Mouse (Mus musculus): Measurements from ENCODE around the gene Colgalt2. TPM values are rescaled to one million over a fixed set of nuclear protein-coding genes. Genes with fewer than 3 reads are reported as not detected.

The Colgalt2 gene
- polyA plus RNA-seq, 1 experiment = not detected

DNA sequence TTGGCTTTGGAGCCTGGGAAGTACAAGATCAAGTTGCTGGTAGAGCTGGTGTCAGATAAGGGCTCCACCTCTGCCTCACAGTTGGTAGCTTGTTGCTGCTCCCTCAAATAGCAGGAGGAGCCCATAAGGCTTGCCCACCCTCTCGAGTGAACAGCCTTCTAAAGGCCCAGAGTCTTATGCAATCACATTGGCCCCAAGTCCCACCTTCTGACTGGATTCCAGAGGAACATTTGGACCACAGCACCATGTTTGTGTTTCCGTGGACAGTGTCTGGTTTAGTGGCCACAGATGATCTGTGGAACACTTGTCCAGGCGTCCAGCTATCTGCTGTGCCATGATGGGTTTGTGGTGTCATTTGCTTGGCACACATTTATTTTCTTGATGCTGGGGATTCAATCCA, 61.3 kb downstream of the Colgalt2 start:
- Histone ChIP-seq H3K36me3 (ENCODE audit: control insufficient read depth) (no peaks in the 10 kb centered on the region), H3K27me3 (ENCODE audit: control insufficient read depth) (no peaks in the 10 kb centered on the region), H3K9me3 (ENCODE audit: control insufficient read depth, low read length) (no peaks in the 10 kb centered on the region)

DNA sequence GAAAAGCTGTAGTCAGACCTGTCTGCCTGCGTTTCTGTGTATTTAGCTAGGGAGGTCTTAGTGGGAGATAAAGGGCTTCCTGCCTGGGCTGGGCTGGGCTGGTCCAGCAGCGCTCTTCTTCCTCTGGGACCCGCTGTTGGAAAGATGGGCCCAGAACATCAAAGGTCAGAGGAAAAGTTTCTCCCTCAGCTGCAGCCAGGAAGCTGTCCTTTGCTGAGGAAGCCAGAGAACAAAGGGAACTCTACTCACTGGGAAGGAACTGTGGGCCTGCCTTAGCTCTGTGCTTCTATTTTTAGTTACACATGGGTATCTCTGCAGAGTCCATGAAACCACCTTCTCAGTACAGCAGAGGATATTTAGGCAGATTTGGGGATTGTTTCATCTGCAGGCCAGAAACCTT, 62.2 kb downstream of the Colgalt2 start:
- Histone ChIP-seq H3K4me3 (replicated peaks) (no peak overlapping the region), H3K9me3 (ENCODE audit: control insufficient read depth, low read length) (no peaks in the 10 kb centered on the region), H3K36me3 (ENCODE audit: control insufficient read depth) (no peaks in the 10 kb centered on the region), H3K4me1 (ENCODE audit: control insufficient read depth) (no peaks in the 10 kb centered on the region), H3K27me3 (ENCODE audit: control insufficient read depth) (no peaks in the 10 kb centered on the region)
- TF ChIP-seq TAL1 (IDR thresholded peaks at IDR 0.05; ENCODE audit: low read length) = no peak
- no peak for TF ChIP-seq GATA1 (IDR thresholded peaks at IDR 0.05; ENCODE audit: low read length)

More for the DNA sequence above, 61.3 kb downstream of the Colgalt2 start:
- Histone ChIP-seq H3K4me3 (replicated peaks) (no peak overlapping the region), H3K4me1 (ENCODE audit: control insufficient read depth) (no peaks in the 10 kb centered on the region)
- TF ChIP-seq GATA1 (IDR thresholded peaks at IDR 0.05; ENCODE audit: low read length) (no peak), TAL1 (IDR thresholded peaks at IDR 0.05; ENCODE audit: low read length) (no peak)

DNA sequence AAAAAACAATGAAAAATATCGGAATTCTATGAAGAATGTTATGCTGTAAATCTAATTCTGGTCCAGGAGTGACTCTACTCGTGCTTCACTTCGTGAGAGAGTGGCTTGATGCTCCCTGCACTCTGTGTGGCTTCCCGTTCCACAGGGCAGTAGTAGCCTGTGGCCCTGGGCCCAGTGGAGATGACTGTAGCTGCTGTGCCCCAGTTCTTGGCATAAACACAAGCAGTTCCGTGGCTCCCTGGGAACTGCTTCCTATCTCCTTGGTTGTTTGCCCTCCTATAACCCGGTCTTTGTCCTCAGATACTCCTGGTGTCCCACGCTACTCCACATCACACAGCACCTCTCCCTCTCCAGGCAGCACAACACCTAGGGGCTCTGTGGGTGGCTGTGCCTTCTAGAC, 62.7 kb downstream of the Colgalt2 start:
- Histone ChIP-seq H3K4me1 (ENCODE audit: control insufficient read depth) (no peaks in the 10 kb centered on the region), H3K4me3 (replicated peaks) (no peak overlapping the region), H3K36me3 (ENCODE audit: control insufficient read depth) (no peaks in the 10 kb centered on the region), H3K9me3 (ENCODE audit: control insufficient read depth, low read length) (no peaks in the 10 kb centered on the region), H3K27me3 (ENCODE audit: control insufficient read depth) (no peaks in the 10 kb centered on the region)
- TF ChIP-seq GATA1 (IDR thresholded peaks at IDR 0.05; ENCODE audit: low read length) (no peak), TAL1 (IDR thresholded peaks at IDR 0.05; ENCODE audit: low read length) (no peak)

DNA sequence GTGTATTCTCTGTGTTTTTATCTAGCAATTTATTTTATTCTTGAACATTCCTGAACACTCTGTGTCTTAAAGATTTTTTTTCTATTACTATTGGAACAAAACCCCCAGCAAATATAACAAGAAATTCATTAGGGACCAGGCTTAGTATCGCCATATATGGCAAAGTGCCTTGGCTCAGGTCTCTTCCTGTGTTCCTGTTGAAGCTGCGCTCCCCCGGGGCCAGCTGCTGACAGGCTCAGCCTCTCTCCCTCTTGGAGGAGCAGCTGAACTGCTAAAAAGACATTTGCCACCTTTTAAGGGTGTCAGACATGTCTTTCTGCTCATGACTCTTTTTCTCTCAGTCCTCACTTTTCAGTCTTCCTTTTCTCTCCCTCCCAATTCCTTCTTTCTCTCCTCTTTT, 66.7 kb downstream of the Colgalt2 start:
- TF ChIP-seq GATA1 (IDR thresholded peaks at IDR 0.05; ENCODE audit: low read length) (no peak), TAL1 (IDR thresholded peaks at IDR 0.05; ENCODE audit: low read length) (no peak)
- Histone ChIP-seq H3K36me3 (ENCODE audit: control insufficient read depth) (no peaks in the 10 kb centered on the region), H3K9me3 (ENCODE audit: control insufficient read depth, low read length) (no peaks in the 10 kb centered on the region), H3K4me1 (ENCODE audit: control insufficient read depth) (no peaks in the 10 kb centered on the region), H3K27me3 (ENCODE audit: control insufficient read depth) (no peaks in the 10 kb centered on the region), H3K4me3 (replicated peaks) (no peak overlapping the region)

DNA sequence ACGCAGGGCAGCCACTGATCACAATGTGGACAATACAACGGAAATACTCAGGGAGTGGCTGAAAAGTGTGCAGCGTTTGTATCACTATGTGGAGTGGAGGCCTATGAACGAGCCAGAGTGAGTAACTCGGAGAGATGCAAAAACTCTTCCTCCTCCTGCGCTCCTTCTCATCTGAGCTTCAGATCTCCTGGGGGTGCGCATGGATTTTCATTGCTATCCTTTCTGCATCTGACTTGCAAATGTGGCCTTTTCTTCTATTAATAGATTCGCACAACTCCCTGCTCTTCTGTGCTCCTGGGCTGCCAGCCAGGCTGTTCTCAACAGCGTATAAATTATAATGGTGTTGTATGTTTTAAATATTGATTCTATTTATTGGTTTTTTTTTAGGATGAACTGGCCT, 68.8 kb downstream of the Colgalt2 start:
- Histone ChIP-seq H3K27me3 (ENCODE audit: control insufficient read depth) (no peaks in the 10 kb centered on the region), H3K36me3 (ENCODE audit: control insufficient read depth) (no peaks in the 10 kb centered on the region), H3K4me1 (ENCODE audit: control insufficient read depth) (no peaks in the 10 kb centered on the region), H3K4me3 (replicated peaks) (no peak overlapping the region), H3K9me3 (ENCODE audit: control insufficient read depth, low read length) (no peaks in the 10 kb centered on the region)
- TF ChIP-seq GATA1 (IDR thresholded peaks at IDR 0.05; ENCODE audit: low read length) (no peak), TAL1 (IDR thresholded peaks at IDR 0.05; ENCODE audit: low read length) (no peak)

DNA sequence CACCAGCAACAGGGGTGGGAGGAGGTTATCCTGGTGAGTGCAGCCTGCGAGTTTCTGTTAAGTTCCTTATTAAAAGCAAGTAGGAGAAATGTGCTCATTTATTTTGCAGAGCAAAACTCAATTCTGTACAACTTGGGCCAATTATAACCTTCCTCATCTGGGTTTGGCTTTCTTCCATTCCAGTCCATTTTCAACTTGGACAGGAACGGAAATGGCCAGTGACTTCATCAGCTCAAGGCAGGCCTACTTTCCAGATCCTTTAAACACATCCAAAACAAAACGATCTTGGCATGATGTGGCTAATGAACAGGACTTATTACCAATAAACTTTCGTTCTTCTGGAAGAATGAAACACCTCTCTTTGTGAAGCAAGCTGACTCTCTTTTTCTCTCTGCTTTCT, 76.5 kb downstream of the Colgalt2 start:
- H3K4me1 ChIP-seq (ENCODE audit: control insufficient read depth) = no peaks in the 10 kb centered on the region
- H3K36me3 ChIP-seq (ENCODE audit: control insufficient read depth) = no peaks in the 10 kb centered on the region
- no peaks in the 10 kb centered on the region for H3K9me3 ChIP-seq (ENCODE audit: control insufficient read depth, low read length)
- no peak overlapping the region for H3K4me3 ChIP-seq (replicated peaks)
- no peak for TF ChIP-seq TAL1 (IDR thresholded peaks at IDR 0.05; ENCODE audit: low read length)
- no peaks in the 10 kb centered on the region for H3K27me3 ChIP-seq (ENCODE audit: control insufficient read depth)

DNA sequence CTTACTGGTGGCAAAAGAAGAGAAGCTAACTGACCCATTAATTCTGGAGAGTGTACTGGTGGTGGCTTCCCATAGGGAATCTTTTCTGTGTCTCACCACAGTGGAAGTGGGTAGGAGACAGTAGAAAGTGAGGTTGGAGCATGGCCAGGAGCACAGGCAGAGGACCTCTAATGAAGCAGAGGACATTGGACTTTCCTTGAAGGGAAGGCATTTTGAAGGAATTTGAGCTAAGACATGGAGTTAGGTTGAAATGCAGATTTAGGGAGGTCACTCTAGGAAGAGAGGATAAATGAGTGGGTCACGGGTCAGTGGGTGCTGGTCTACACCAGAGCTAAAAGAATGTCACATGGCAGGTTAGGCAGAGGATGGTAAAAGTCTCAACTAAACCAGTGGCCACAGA, 91.2 kb downstream of the Colgalt2 start:
- Histone ChIP-seq H3K36me3 (ENCODE audit: control insufficient read depth) (no peaks in the 10 kb centered on the region), H3K27me3 (ENCODE audit: control insufficient read depth) (no peaks in the 10 kb centered on the region), H3K9me3 (ENCODE audit: control insufficient read depth, low read length) (no peaks in the 10 kb centered on the region), H3K4me3 (replicated peaks) (no peak overlapping the region), H3K4me1 (ENCODE audit: control insufficient read depth) (no peaks in the 10 kb centered on the region)
- TF ChIP-seq GATA1 (IDR thresholded peaks at IDR 0.05; ENCODE audit: low read length) = no peak
- TF ChIP-seq TAL1 (IDR thresholded peaks at IDR 0.05; ENCODE audit: low read length) = no peak

DNA sequence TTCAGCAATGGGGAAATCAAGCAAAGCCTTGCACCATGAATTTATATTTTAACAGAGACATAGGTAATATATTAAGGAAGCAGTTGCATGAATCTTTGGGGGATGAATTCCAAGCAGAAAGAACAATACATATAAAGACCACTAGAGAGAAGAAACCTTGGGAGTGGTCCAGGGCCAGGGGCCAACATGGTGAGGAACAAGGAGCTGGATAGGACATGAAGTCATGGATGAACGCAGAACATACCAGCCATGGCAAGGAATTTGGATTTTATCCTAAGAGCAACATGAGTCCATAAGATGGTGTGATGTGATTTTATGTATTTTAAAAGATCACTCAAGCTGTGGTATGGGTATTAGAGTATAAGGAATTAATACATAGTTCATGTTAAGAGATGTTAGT, 92.6 kb downstream of the Colgalt2 start:
- no peaks in the 10 kb centered on the region for H3K4me1 ChIP-seq (ENCODE audit: control insufficient read depth)
- TF ChIP-seq TAL1 (IDR thresholded peaks at IDR 0.05; ENCODE audit: low read length) (no peak), GATA1 (IDR thresholded peaks at IDR 0.05; ENCODE audit: low read length) (no peak)
- H3K36me3 ChIP-seq (ENCODE audit: control insufficient read depth) = no peaks in the 10 kb centered on the region
- no peaks in the 10 kb centered on the region for H3K9me3 ChIP-seq (ENCODE audit: control insufficient read depth, low read length)
- no peaks in the 10 kb centered on the region for H3K27me3 ChIP-seq (ENCODE audit: control insufficient read depth)
- H3K4me3 ChIP-seq (replicated peaks) = no peak overlapping the region

DNA sequence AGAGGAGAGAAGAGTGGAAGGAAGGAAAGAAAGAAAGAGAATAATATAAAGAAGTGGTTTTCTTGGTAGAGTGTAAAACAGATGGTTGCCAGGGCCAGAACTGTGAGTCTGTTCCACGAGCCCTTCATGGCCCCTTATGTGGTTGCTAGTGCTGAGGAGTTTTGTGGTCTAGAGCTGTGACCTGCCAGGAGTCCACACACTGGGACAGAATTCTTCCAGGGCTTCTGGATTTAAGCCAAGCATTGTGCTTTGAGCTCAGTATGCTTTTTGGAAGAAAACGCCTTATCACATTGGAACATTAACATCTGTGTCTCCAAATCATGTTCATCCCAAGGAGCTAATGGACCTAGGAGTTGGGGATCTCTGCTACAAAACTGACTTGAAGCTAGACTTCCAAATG, 97.2 kb downstream of the Colgalt2 start:
- Histone ChIP-seq H3K4me3 (replicated peaks) (no peak overlapping the region), H3K27me3 (ENCODE audit: control insufficient read depth) (no peaks in the 10 kb centered on the region), H3K36me3 (ENCODE audit: control insufficient read depth) (no peaks in the 10 kb centered on the region), H3K9me3 (ENCODE audit: control insufficient read depth, low read length) (no peaks in the 10 kb centered on the region), H3K4me1 (ENCODE audit: control insufficient read depth) (no peaks in the 10 kb centered on the region)
- TF ChIP-seq GATA1 (IDR thresholded peaks at IDR 0.05; ENCODE audit: low read length) (no peak), TAL1 (IDR thresholded peaks at IDR 0.05; ENCODE audit: low read length) (no peak)

DNA sequence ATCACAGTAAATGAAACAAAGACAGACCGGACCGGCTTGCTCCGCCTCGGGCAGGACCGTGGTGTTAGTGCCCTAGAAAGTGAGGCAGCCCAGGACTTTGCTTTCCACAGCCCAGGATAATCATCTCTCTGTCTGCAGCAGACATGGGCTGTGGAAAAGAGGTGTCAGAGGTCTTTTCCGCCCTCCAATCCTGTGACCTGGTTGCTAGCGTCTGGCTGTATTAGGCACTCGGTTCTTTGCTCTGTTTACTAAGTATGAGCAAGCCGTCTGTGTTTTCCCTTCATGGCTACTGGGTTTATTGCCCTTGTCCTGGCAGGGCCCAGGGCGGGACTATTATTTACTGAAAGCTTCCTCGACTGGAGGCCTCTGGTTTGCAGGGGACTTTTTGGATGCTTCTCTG, 98.0 kb downstream of the Colgalt2 start:
- no peak overlapping the region for H3K4me3 ChIP-seq (replicated peaks)
- H3K27me3 ChIP-seq (ENCODE audit: control insufficient read depth) = no peaks in the 10 kb centered on the region
- TF ChIP-seq GATA1 (IDR thresholded peaks at IDR 0.05; ENCODE audit: low read length) = no peak
- TF ChIP-seq TAL1 (IDR thresholded peaks at IDR 0.05; ENCODE audit: low read length) = no peak
- no peaks in the 10 kb centered on the region for H3K9me3 ChIP-seq (ENCODE audit: control insufficient read depth, low read length)
- H3K36me3 ChIP-seq (ENCODE audit: control insufficient read depth) = no peaks in the 10 kb centered on the region
- H3K4me1 ChIP-seq (ENCODE audit: control insufficient read depth) = no peaks in the 10 kb centered on the region
